Mouse (Mus musculus): ENCODE measurements around the gene D1Pas1. TPM values are rescaled to one million over a fixed set of nuclear protein-coding genes. Genes with fewer than 3 reads are reported as not detected.

Gene D1Pas1
- polyA plus RNA-seq, 1 experiment = not detected

GRCm38 (mm10) chr1:186997596-186998304 lies 30.5 kb downstream of the D1Pas1 start:
- DNase-seq = no peak
- 95% methylated on average over 21 of the region's 21 CpGs for WGBS
- Histone ChIP-seq H3K36me3 (ENCODE audit: control insufficient read depth, insufficient read depth, low read length) (no peaks in the 10 kb centered on the region), H3K27ac (ENCODE audit: control insufficient read depth, insufficient read depth, low read length) (no peak overlapping the region), H3K4me1 (replicated peaks; ENCODE audit: control insufficient read depth, insufficient read depth, low read length) (no peaks in the 10 kb centered on the region), H3K27me3 (ENCODE audit: control insufficient read depth, insufficient read depth, low read length) (no peaks in the 10 kb centered on the region), H3K4me3 (ENCODE audit: control insufficient read depth, insufficient read depth, low read length) (no peak overlapping the region)
- TF ChIP-seq POLR2A (IDR thresholded peaks at IDR 0.05; ENCODE audit: control insufficient read depth, extremely low read depth, insufficient read depth, low read length, poor library complexity) (no peak), CTCF (IDR thresholded peaks at IDR 0.05; ENCODE audit: borderline replicate concordance, control insufficient read depth, extremely low read depth, insufficient read depth, low read length, poor library complexity) (no peak)

GRCm38 (mm10) chr1:187003441-187003861 lies 36.2 kb downstream of the D1Pas1 start:
- 88% methylated on average over 7 of the region's 7 CpGs for WGBS
- H3K4me3 ChIP-seq (ENCODE audit: control insufficient read depth, insufficient read depth, low read length) = no peak overlapping the region

GRCm38 (mm10) chr1:187004306-187004705 lies 37.1 kb downstream of the D1Pas1 start:
- Histone ChIP-seq H3K36me3 (ENCODE audit: control insufficient read depth, insufficient read depth, low read length) (no peaks in the 10 kb centered on the region), H3K27me3 (ENCODE audit: control insufficient read depth, insufficient read depth, low read length) (no peaks in the 10 kb centered on the region), H3K4me1 (replicated peaks; ENCODE audit: control insufficient read depth, insufficient read depth, low read length) (no peaks in the 10 kb centered on the region), H3K27ac (ENCODE audit: control insufficient read depth, insufficient read depth, low read length) (no peak overlapping the region), H3K4me3 (ENCODE audit: control insufficient read depth, insufficient read depth, low read length) (no peak overlapping the region)
- no peak for DNase-seq
- TF ChIP-seq POLR2A (IDR thresholded peaks at IDR 0.05; ENCODE audit: control insufficient read depth, extremely low read depth, insufficient read depth, low read length, poor library complexity) (no peak), CTCF (IDR thresholded peaks at IDR 0.05; ENCODE audit: borderline replicate concordance, control insufficient read depth, extremely low read depth, insufficient read depth, low read length, poor library complexity) (no peak)
- 98% methylated on average over 1 of the region's 1 CpGs for WGBS

More at GRCm38 (mm10) chr1:187003441-187003861, 36.2 kb downstream of the D1Pas1 start:
- H3K27ac ChIP-seq (ENCODE audit: control insufficient read depth, insufficient read depth, low read length) = no peak overlapping the region
- TF ChIP-seq CTCF (IDR thresholded peaks at IDR 0.05; ENCODE audit: borderline replicate concordance, control insufficient read depth, extremely low read depth, insufficient read depth, low read length, poor library complexity) = no peak
- no peak for TF ChIP-seq POLR2A (IDR thresholded peaks at IDR 0.05; ENCODE audit: control insufficient read depth, extremely low read depth, insufficient read depth, low read length, poor library complexity)
- H3K27me3 ChIP-seq (ENCODE audit: control insufficient read depth, insufficient read depth, low read length) = no peaks in the 10 kb centered on the region
- no peaks in the 10 kb centered on the region for H3K36me3 ChIP-seq (ENCODE audit: control insufficient read depth, insufficient read depth, low read length)
- no peaks in the 10 kb centered on the region for H3K4me1 ChIP-seq (replicated peaks; ENCODE audit: control insufficient read depth, insufficient read depth, low read length)
- DNase-seq = no peak

- no peaks in the 10 kb centered on the region for H3K4me1 ChIP-seq (replicated peaks; ENCODE audit: control insufficient read depth, insufficient read depth, low read length)
- WGBS = 98% methylated on average over 14 of the region's 14 CpGs
- no peak for DNase-seq
- TF ChIP-seq POLR2A (IDR thresholded peaks at IDR 0.05; ENCODE audit: control insufficient read depth, extremely low read depth, insufficient read depth, low read length, poor library complexity) = no peak
- TF ChIP-seq CTCF (IDR thresholded peaks at IDR 0.05; ENCODE audit: borderline replicate concordance, control insufficient read depth, extremely low read depth, insufficient read depth, low read length, poor library complexity) = no peak
- H3K27ac ChIP-seq (ENCODE audit: control insufficient read depth, insufficient read depth, low read length) = no peak overlapping the region
- no peak overlapping the region for H3K4me3 ChIP-seq (ENCODE audit: control insufficient read depth, insufficient read depth, low read length)
- H3K36me3 ChIP-seq (ENCODE audit: control insufficient read depth, insufficient read depth, low read length) = no peaks in the 10 kb centered on the region
- no peaks in the 10 kb centered on the region for H3K27me3 ChIP-seq (ENCODE audit: control insufficient read depth, insufficient read depth, low read length)
These were observed 39.2 kb downstream of the D1Pas1 start for GRCm38 (mm10) chr1:187006227-187006925.

- Histone ChIP-seq H3K27me3 (ENCODE audit: control insufficient read depth, insufficient read depth, low read length) (no peaks in the 10 kb centered on the region), H3K4me1 (replicated peaks; ENCODE audit: control insufficient read depth, insufficient read depth, low read length) (no peaks in the 10 kb centered on the region), H3K4me3 (ENCODE audit: control insufficient read depth, insufficient read depth, low read length) (no peak overlapping the region), H3K36me3 (ENCODE audit: control insufficient read depth, insufficient read depth, low read length) (no peaks in the 10 kb centered on the region), H3K27ac (ENCODE audit: control insufficient read depth, insufficient read depth, low read length) (no peak overlapping the region)
- TF ChIP-seq POLR2A (IDR thresholded peaks at IDR 0.05; ENCODE audit: control insufficient read depth, extremely low read depth, insufficient read depth, low read length, poor library complexity) (no peak), CTCF (IDR thresholded peaks at IDR 0.05; ENCODE audit: borderline replicate concordance, control insufficient read depth, extremely low read depth, insufficient read depth, low read length, poor library complexity) (no peak)
- no peak for DNase-seq
- 96% methylated on average over 7 of the region's 7 CpGs for WGBS
These were observed 41.0 kb downstream of the D1Pas1 start for GRCm38 (mm10) chr1:187008236-187008635.

- DNase-seq = no peak
- WGBS = 96% methylated on average over 11 of the region's 11 CpGs
- Histone ChIP-seq H3K4me3 (ENCODE audit: control insufficient read depth, insufficient read depth, low read length) (no peak overlapping the region), H3K4me1 (replicated peaks; ENCODE audit: control insufficient read depth, insufficient read depth, low read length) (no peaks in the 10 kb centered on the region), H3K36me3 (ENCODE audit: control insufficient read depth, insufficient read depth, low read length) (no peaks in the 10 kb centered on the region), H3K27ac (ENCODE audit: control insufficient read depth, insufficient read depth, low read length) (no peak overlapping the region), H3K27me3 (ENCODE audit: control insufficient read depth, insufficient read depth, low read length) (no peaks in the 10 kb centered on the region)
- no peak for TF ChIP-seq CTCF (IDR thresholded peaks at IDR 0.05; ENCODE audit: borderline replicate concordance, control insufficient read depth, extremely low read depth, insufficient read depth, low read length, poor library complexity)
- no peak for TF ChIP-seq POLR2A (IDR thresholded peaks at IDR 0.05; ENCODE audit: control insufficient read depth, extremely low read depth, insufficient read depth, low read length, poor library complexity)
These were observed 42.9 kb downstream of the D1Pas1 start for GRCm38 (mm10) chr1:187010071-187010470.

All from thymus, adult 2 months (tissue).